40 mouse cellular contexts compared by ENCODE assay signal in the genomic region with DNA sequence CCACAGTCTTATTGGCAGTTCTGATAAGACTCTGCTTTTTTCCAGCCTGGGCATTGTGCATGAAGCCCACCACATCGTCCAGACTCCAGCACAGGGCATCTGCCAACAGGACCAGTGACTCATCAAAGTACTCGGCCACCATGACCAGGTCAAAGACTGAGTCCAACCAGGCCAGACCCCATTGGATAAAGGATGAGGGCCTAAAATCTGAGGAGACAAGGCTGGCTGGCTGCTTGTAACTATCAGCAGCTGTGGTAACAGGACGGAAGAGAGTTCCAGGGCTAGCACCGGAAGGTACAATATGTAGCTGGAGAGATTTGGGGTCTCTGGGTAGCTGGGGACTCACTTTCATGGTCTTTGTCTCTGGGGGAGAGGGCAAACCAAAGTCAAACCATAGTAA. TPM values are rescaled to one million over a fixed set of nuclear protein-coding genes. Genes with fewer than 3 reads are reported as not detected.
"Had no signal": no experiment of that assay in that cellular context is flagged by ENCODE, and none has a peak within 500 bp of the region (broad histone marks: within the 10 kb centered on the region; RNA-seq: fewer than 3 reads in every experiment).

No protein-coding gene starts in this region.

- DNase-seq: heart, postnatal 10 days; heart, postnatal 14 days; heart, postnatal 36 days; heart, postnatal 4 days; kidney, adult 11 months; kidney, adult 18-20 months; kidney, adult 2 months; kidney, adult 8-10 months; kidney, adult 9 months; kidney, postnatal 10 days; kidney, postnatal 14 days; kidney, postnatal 25 days; kidney, postnatal 36 days; kidney, postnatal 4 days; layer of hippocampus, adult 9-11 months; layer of hippocampus, postnatal 36 days had no signal

- H3K9ac ChIP-seq: heart, embryonic 12.5 days; heart, embryonic 13.5 days; heart, embryonic 15.5 days; hindbrain, embryonic 12.5 days; hindbrain, embryonic 13.5 days; hindbrain, embryonic 14.5 days; hindbrain, embryonic 15.5 days; intestine, embryonic 15.5 days; kidney, embryonic 15.5 days had no signal

- H3K27me3 ChIP-seq: hindbrain, embryonic 12.5 days; hindbrain, embryonic 13.5 days; hindbrain, embryonic 15.5 days; intestine, embryonic 15.5 days; kidney, embryonic 15.5 days had no signal

- H3K27ac ChIP-seq: heart, embryonic 13.5 days; heart, embryonic 15.5 days; hindbrain, embryonic 10.5 days; hindbrain, embryonic 12.5 days; hindbrain, embryonic 13.5 days; hindbrain, embryonic 14.5 days; hindbrain, embryonic 15.5 days; hindbrain, postnatal 0 days; intestine, embryonic 15.5 days; kidney, embryonic 15.5 days; kidney, postnatal 0 days; layer of hippocampus, adult 2 months; left cerebral cortex, adult 2 months had no signal

- H3K9me3 ChIP-seq: heart, embryonic 12.5 days; heart, embryonic 13.5 days; heart, embryonic 15.5 days; hindbrain, embryonic 10.5 days; hindbrain, embryonic 12.5 days; hindbrain, embryonic 13.5 days; hindbrain, embryonic 15.5 days; intestine, embryonic 15.5 days; kidney, embryonic 15.5 days had no signal

- H3K4me3 ChIP-seq: heart, embryonic 12.5 days; heart, embryonic 13.5 days; heart, embryonic 15.5 days; hindbrain, embryonic 10.5 days; hindbrain, embryonic 12.5 days; hindbrain, embryonic 15.5 days; intestine, embryonic 15.5 days; kidney, embryonic 15.5 days; layer of hippocampus, adult 2 months; left cerebral cortex, adult 2 months had no signal

RNA-seq across cellular contexts. Expression of a gene that starts 6.9 kb away (rescaled TPM):
- total RNA-seq: hematopoietic stem cell, adult 5-6 weeks had no signal

RNA-seq across cellular contexts. Expression of a gene that starts 14.0 kb away (rescaled TPM):
- total RNA-seq: heart, postnatal 10 days; heart, postnatal 25 days; heart, postnatal 36 days; heart, postnatal 4 days; hematopoietic stem cell, adult 5-6 weeks; hindbrain, postnatal 0 days; layer of hippocampus, adult 18-20 months; layer of hippocampus, adult 8-10 months; layer of hippocampus, postnatal 10 days; layer of hippocampus, postnatal 25 days; layer of hippocampus, postnatal 36 days; left cerebral cortex, adult 18-20 months had no signal
- polyA plus RNA-seq: heart, embryonic 14.5 days; intestine, embryonic 15.5 days; kidney, adult 2 months; kidney, embryonic 14.5 days; large intestine, adult 2 months had no signal
